Mouse (Mus musculus) liver, embryonic 14.5 days (tissue): Measurements from ENCODE around the gene 1700001C19Rik. TPM values are rescaled to one million over a fixed set of nuclear protein-coding genes. Genes with fewer than 3 reads are reported as not detected.
A peak's percentile ranks its signal among the peaks of the same experiment; 100 is the strongest.

Experiments used
- ATAC-seq: fragments of 200-750 bp; cut with Nextera tagmentation; 2 replicates; pipeline ENCODE4 v1.8.0; 2017; ENCODE audit warnings: moderate number of reproducible peaks, mild to moderate bottlenecking, moderate library complexity; ENCODE audit not compliant: insufficient read depth
- DNase-seq, 3 experiments: peaks; one replicate each; pipeline ENCODE4 v3.0.0-alpha.2; 2012 to 2013; ENCODE audit warnings: low read depth in 3 of 3, low spot score in 3 of 3
- H3K27ac ChIP-seq: fragments of 300-500 bp; sonication (generic); 2 replicates; pipeline ENCODE4 v1.5.1; 2014; ENCODE audit warnings: moderate library complexity, mild to moderate bottlenecking, control low read depth, inconsistent platforms
- H3K27me3 ChIP-seq: fragments of 300-500 bp; sonication (generic); 2 replicates; pipeline ENCODE4 v1.6.1; 2014; ENCODE audit warnings: mild to moderate bottlenecking, low read length, moderate library complexity; ENCODE audit not compliant: control insufficient read depth, insufficient read depth
- H3K36me3 ChIP-seq: fragments of 300-500 bp; sonication (generic); replicated peaks from 2 replicates; pipeline ENCODE4 v1.6.1; 2014; ENCODE audit warnings: low read depth; ENCODE audit not compliant: control insufficient read depth, insufficient read depth
- H3K4me1 ChIP-seq, 2 experiments: fragments of 200-500 bp in 1 of 2; fragments of 300-500 bp in 1 of 2; sonication (generic) in 1 of 2; replicated peaks; 2 replicates each; pipeline ENCODE4 v1.6.1; 2012 to 2014; ENCODE audit warnings: antibody characterized with exemption in 1 of 2, inconsistent platforms in 1 of 2, low read length in 1 of 2; ENCODE audit not compliant: control insufficient read depth in 2 of 2, insufficient read depth in 2 of 2
- H3K4me2 ChIP-seq: fragments of 300-500 bp; sonication (generic); 2 replicates; pipeline ENCODE4 v1.6.1; 2014; ENCODE audit warnings: low read depth, mild to moderate bottlenecking, control low read depth, moderate library complexity
- H3K4me3 ChIP-seq, 2 experiments: fragments of 200-500 bp in 1 of 2; fragments of 300-500 bp in 1 of 2; sonication (generic) in 1 of 2; 2 replicates each; pipeline ENCODE4 v1.5.1; 2012 to 2014; ENCODE audit warnings: low read depth in 2 of 2, low read length in 2 of 2, mild to moderate bottlenecking in 2 of 2, control low read depth in 1 of 2, inconsistent platforms in 1 of 2, moderate library complexity in 1 of 2; ENCODE audit not compliant: insufficient read depth in 1 of 2
- H3K9ac ChIP-seq: fragments of 300-500 bp; sonication (generic); replicated peaks from 2 replicates; pipeline ENCODE4 v1.6.1; 2014; ENCODE audit warnings: mild to moderate bottlenecking, control low read depth, moderate library complexity
- H3K9me3 ChIP-seq: fragments of 300-500 bp; sonication (generic); 2 replicates; pipeline ENCODE4 v1.6.1; 2016; ENCODE audit warnings: low read length, mixed read lengths; ENCODE audit not compliant: control insufficient read depth
- CTCF ChIP-seq: IDR thresholded peaks from 2 replicates; pipeline ENCODE4 v1.5.1; 2016; ENCODE audit warnings: antibody characterized with exemption, low read depth, control low read depth
- EP300 ChIP-seq: IDR thresholded peaks from 2 replicates; pipeline ENCODE4 v1.6.1; 2016; ENCODE audit warnings: antibody characterized with exemption, low read depth
- WGBS: fragments of 180-500 bp; shearing (Covaris S2); extraction: QIAGEN DNeasy Blood & Tissue Kit; methylation state at CpG from one replicate; pipeline ENCODE4 v1.1.7; 2014; ENCODE audit not compliant: insufficient replicate concordance; 5-methylcytosine and 5-hydroxymethylcytosine counted together
- polyA plus RNA-seq, 2 experiments: library from polyadenylated mRNA; depleted of rRNA in 1 of 2; stranded (reverse) in 1 of 2; unstranded in 1 of 2; fragments of >200 nt; fragmentation: Nextera tagmentation in 1 of 2; extraction: Ambion mirVana in 1 of 2; gene quantifications; 2 replicates each; pipeline versions ENCODE4 v1.2.1 to v1.2.3; 2012 to 2014

The 1700001C19Rik gene
- polyA plus RNA-seq, 2 experiments, result 0.89 to 1.1 TPM

GRCm38 (mm10) chr17:47479887-47480286 lies 42.7 kb upstream of the 1700001C19Rik start:
- no peak for DNase-seq
- no peaks in the 10 kb centered on the region for H3K36me3 ChIP-seq
- no peak for ATAC-seq

GRCm38 (mm10) chr17:47475714-47476113 lies 38.5 kb upstream of the 1700001C19Rik start:
- TF ChIP-seq CTCF, result peak; percentile 87
- no peak for TF ChIP-seq EP300
- no peak overlapping the region for H3K4me3 ChIP-seq
- H3K36me3 ChIP-seq, result no peaks in the 10 kb centered on the region
- H3K4me1 ChIP-seq, result peaks cover 0 to 9% of the 10 kb centered on the region in 2 experiments; a peak in 2 of 4 replicates
- DNase-seq (no peak), ATAC-seq (no peak)
- H3K27ac ChIP-seq, result no peak overlapping the region
- WGBS, result 51% methylated on average over 3 of the region's 3 CpGs
- no peaks in the 10 kb centered on the region for H3K9me3 ChIP-seq
- H3K4me2 ChIP-seq, result no peak overlapping the region
- no peak overlapping the region for H3K9ac ChIP-seq
- H3K27me3 ChIP-seq, result no peaks in the 10 kb centered on the region

More at GRCm38 (mm10) chr17:47479887-47480286, 42.7 kb upstream of the 1700001C19Rik start:
- Histone ChIP-seq H3K27me3 (no peaks in the 10 kb centered on the region), H3K4me3 (no peak overlapping the region), H3K4me1 (peaks cover 2 to 6% of the 10 kb centered on the region in 2 experiments), H3K4me2 (no peak overlapping the region), H3K9me3 (no peaks in the 10 kb centered on the region), H3K9ac (no peak overlapping the region), H3K27ac (no peak overlapping the region)
- TF ChIP-seq CTCF (no peak), EP300 (no peak)
- WGBS, result 36% methylated on average over 3 of the region's 3 CpGs

- Histone ChIP-seq H3K4me1 (peaks cover 0 to 9% of the 10 kb centered on the region in 2 experiments; a peak in 2 of 4 replicates), H3K4me2 (no peak overlapping the region), H3K4me3 (no peak overlapping the region), H3K27ac (no peak overlapping the region), H3K9me3 (no peaks in the 10 kb centered on the region), H3K36me3 (no peaks in the 10 kb centered on the region), H3K27me3 (no peaks in the 10 kb centered on the region), H3K9ac (no peak overlapping the region)
- ATAC-seq (no peak), DNase-seq (no peak)
- 73% methylated on average over 4 of the region's 4 CpGs for WGBS
- no peak for TF ChIP-seq CTCF
- TF ChIP-seq EP300, result no peak
These were observed 38.0 kb upstream of the 1700001C19Rik start for GRCm38 (mm10) chr17:47475181-47475580.

GRCm38 (mm10) chr17:47474250-47474649 lies 37.1 kb upstream of the 1700001C19Rik start:
- no peak overlapping the region for H3K27ac ChIP-seq
- H3K27me3 ChIP-seq, result no peaks in the 10 kb centered on the region
- peaks cover 0 to 9% of the 10 kb centered on the region in 2 experiments; a peak in 2 of 4 replicates for H3K4me1 ChIP-seq
- H3K9ac ChIP-seq, result no peak overlapping the region
- WGBS, result 54% methylated on average over 4 of the region's 4 CpGs
- no peak for ATAC-seq
- no peaks in the 10 kb centered on the region for H3K36me3 ChIP-seq
- H3K4me2 ChIP-seq, result no peak overlapping the region
- no peaks in the 10 kb centered on the region for H3K9me3 ChIP-seq
- H3K4me3 ChIP-seq, result no peak overlapping the region
- TF ChIP-seq EP300, result no peak
- no peak for DNase-seq

- Histone ChIP-seq H3K36me3 (no peaks in the 10 kb centered on the region), H3K4me3 (no peak overlapping the region), H3K27ac (no peak overlapping the region), H3K9me3 (no peaks in the 10 kb centered on the region), H3K27me3 (no peaks in the 10 kb centered on the region), H3K9ac (no peak overlapping the region), H3K4me2 (no peak overlapping the region), H3K4me1 (peaks cover 0 to 9% of the 10 kb centered on the region in 2 experiments; a peak in 2 of 4 replicates)
- TF ChIP-seq CTCF (peak; percentile 96), EP300 (no peak)
- WGBS, result 5% methylated on average over 8 of the region's 8 CpGs
- DNase-seq (no peak), ATAC-seq (no peak)
These were observed 36.3 kb upstream of the 1700001C19Rik start for GRCm38 (mm10) chr17:47473434-47473974.
